Mouse (Mus musculus) heart, adult 2 months (tissue): ENCODE data around the gene Gm20388.

ENCODE experiments used
- CTCF ChIP-seq: fragments of 200-600 bp; IDR thresholded peaks from 2 replicates; pipeline ENCODE4 v1.8.1; 2022; ENCODE audit warnings: antibody characterized with exemption, mild to moderate bottlenecking, moderate library complexity
- EP300 ChIP-seq: fragments of 200-500 bp; IDR thresholded peaks from 2 replicates; pipeline ENCODE4 v1.6.1; 2011; ENCODE audit warnings: low read depth, low read length, control low read depth; ENCODE audit not compliant: insufficient read depth
- POLR2A ChIP-seq: fragments of 200-500 bp; IDR thresholded peaks from 2 replicates; pipeline ENCODE4 v1.6.1; 2011; ENCODE audit warnings: mild to moderate bottlenecking, low read depth, low read length, control low read depth; ENCODE audit not compliant: insufficient read depth

GRCm38 (mm10) chr8:120551677-120551980 is 641.0 kb downstream of the Gm20388 start:
- TF ChIP-seq EP300 (no peak), CTCF (no peak), POLR2A (no peak)
